Mouse (Mus musculus) kidney, postnatal 10 days (tissue): ENCODE data around the gene Abhd12.
A peak's percentile ranks its signal among the peaks of the same experiment; 100 is the strongest.

ENCODE experiments used
- DNase-seq: peaks from one replicate; pipeline ENCODE4 v3.0.0; 2021; ENCODE audit warnings: mixed read lengths

The Abhd12 gene

GRCm38 (mm10) chr2:150847436-150847995, 57.0 kb downstream of the Abhd12 start:
- peak; percentile 1 for DNase-seq

GRCm38 (mm10) chr2:150844798-150845197, 59.7 kb downstream of the Abhd12 start:
- DNase-seq, result no peak

GRCm38 (mm10) chr2:150842049-150842461, 62.5 kb downstream of the Abhd12 start:
- DNase-seq, result no peak

GRCm38 (mm10) chr2:150841109-150841508, 63.4 kb downstream of the Abhd12 start:
- no peak for DNase-seq

GRCm38 (mm10) chr2:150839686-150840471, 64.7 kb downstream of the Abhd12 start:
- DNase-seq, result no peak

- no peak for DNase-seq
Measured at GRCm38 (mm10) chr2:150837781-150838180, 66.8 kb downstream of the Abhd12 start.

GRCm38 (mm10) chr2:150836906-150837305, 67.6 kb downstream of the Abhd12 start:
- DNase-seq, result no peak

GRCm38 (mm10) chr2:150835975-150836374, 68.6 kb downstream of the Abhd12 start:
- DNase-seq, result no peak

- DNase-seq, result no peak
Measured at GRCm38 (mm10) chr2:150834616-150835015, 69.9 kb downstream of the Abhd12 start.

GRCm38 (mm10) chr2:150832029-150832428, 72.5 kb downstream of the Abhd12 start:
- DNase-seq, result no peak

GRCm38 (mm10) chr2:150830911-150831441, 73.6 kb downstream of the Abhd12 start:
- no peak for DNase-seq

GRCm38 (mm10) chr2:150830011-150830410, 74.5 kb downstream of the Abhd12 start:
- no peak for DNase-seq

- no peak for DNase-seq
Measured at GRCm38 (mm10) chr2:150828654-150829053, 75.9 kb downstream of the Abhd12 start.

GRCm38 (mm10) chr2:150828164-150828563, 76.4 kb downstream of the Abhd12 start:
- no peak for DNase-seq

- DNase-seq, result no peak
Measured at GRCm38 (mm10) chr2:150826426-150826825, 78.1 kb downstream of the Abhd12 start.

- DNase-seq, result no peak
Measured at GRCm38 (mm10) chr2:150822987-150823386, 81.6 kb downstream of the Abhd12 start.

GRCm38 (mm10) chr2:150820720-150821119, 83.8 kb downstream of the Abhd12 start:
- DNase-seq, result no peak

- no peak for DNase-seq
Measured at GRCm38 (mm10) chr2:150818742-150819141, 85.8 kb downstream of the Abhd12 start.

- no peak for DNase-seq
Measured at GRCm38 (mm10) chr2:150816676-150817402, 87.7 kb downstream of the Abhd12 start.

- no peak for DNase-seq
Measured at GRCm38 (mm10) chr2:150812816-150813215, 91.7 kb downstream of the Abhd12 start.

- DNase-seq, result no peak
Measured at GRCm38 (mm10) chr2:150810603-150811002, 93.9 kb downstream of the Abhd12 start.

GRCm38 (mm10) chr2:150808812-150809211, 95.7 kb downstream of the Abhd12 start:
- no peak for DNase-seq

GRCm38 (mm10) chr2:150808381-150808780, 96.2 kb downstream of the Abhd12 start:
- DNase-seq, result no peak

GRCm38 (mm10) chr2:150803035-150803434, 101.5 kb downstream of the Abhd12 start:
- DNase-seq, result peak; percentile 23
